Mouse (Mus musculus) hindbrain, embryonic 14.5 days (tissue): ENCODE results near the gene Yap1. TPM values are rescaled to one million over a fixed set of nuclear protein-coding genes. Genes with fewer than 3 reads are reported as not detected.

Source experiments
- ATAC-seq: fragments of 200-750 bp; cut with Nextera tagmentation; 2 replicates; pipeline ENCODE4 v1.8.0; 2017; ENCODE audit warnings: moderate number of reproducible peaks, mild to moderate bottlenecking, moderate TSS enrichment, moderate library complexity; ENCODE audit not compliant: low FRiP score
- DNase-seq: peaks from one replicate; pipeline ENCODE4 v3.0.0-alpha.2; 2015; ENCODE audit warnings: low spot score
- H3K27ac ChIP-seq: fragments of 300-500 bp; sonication (generic); 2 replicates; pipeline ENCODE4 v1.5.1; 2014; ENCODE audit warnings: mild to moderate bottlenecking, moderate library complexity
- H3K27me3 ChIP-seq: fragments of 300-500 bp; sonication (generic); 2 replicates; pipeline ENCODE4 v1.6.1; 2014; ENCODE audit warnings: mild to moderate bottlenecking, low read length, mixed read lengths; ENCODE audit not compliant: control insufficient read depth, insufficient read depth
- H3K36me3 ChIP-seq: fragments of 300-500 bp; sonication (generic); replicated peaks from 2 replicates; pipeline ENCODE4 v1.6.1; 2014; ENCODE audit not compliant: control insufficient read depth, insufficient read depth
- H3K4me1 ChIP-seq: fragments of 300-500 bp; sonication (generic); replicated peaks from 2 replicates; pipeline ENCODE4 v1.6.1; 2014; ENCODE audit warnings: antibody characterized with exemption, low read length, mixed read lengths; ENCODE audit not compliant: control insufficient read depth, insufficient read depth
- H3K4me2 ChIP-seq: fragments of 300-500 bp; sonication (generic); replicated peaks from 2 replicates; pipeline ENCODE4 v1.6.1; 2014; ENCODE audit warnings: mild to moderate bottlenecking, moderate library complexity
- H3K4me3 ChIP-seq: fragments of 300-500 bp; sonication (generic); replicated peaks from 2 replicates; pipeline ENCODE4 v1.5.1; 2014; ENCODE audit warnings: mild to moderate bottlenecking, low read length
- H3K9ac ChIP-seq: fragments of 300-500 bp; sonication (generic); 2 replicates; pipeline ENCODE4 v1.6.1; 2014
- H3K9me3 ChIP-seq: fragments of 300-500 bp; sonication (generic); 2 replicates; pipeline ENCODE4 v1.6.1; 2016; ENCODE audit warnings: low read length; ENCODE audit not compliant: control insufficient read depth
- WGBS: fragments of 180-500 bp; shearing (Covaris S2); extraction: QIAGEN DNeasy Blood & Tissue Kit; methylation state at CpG from one replicate; pipeline ENCODE4 v1.1.7; 2014; 5-methylcytosine and 5-hydroxymethylcytosine counted together
- polyA plus RNA-seq: library from polyadenylated mRNA; unstranded; fragments of >200 nt; fragmentation: Nextera tagmentation; extraction: Ambion mirVana; gene quantifications from 2 replicates; pipeline ENCODE4 v1.2.1, GENCODE M21; 2014

Yap1 gene
- polyA plus RNA-seq, 1 experiment from 2014 or later: 10.1 TPM

DNA sequence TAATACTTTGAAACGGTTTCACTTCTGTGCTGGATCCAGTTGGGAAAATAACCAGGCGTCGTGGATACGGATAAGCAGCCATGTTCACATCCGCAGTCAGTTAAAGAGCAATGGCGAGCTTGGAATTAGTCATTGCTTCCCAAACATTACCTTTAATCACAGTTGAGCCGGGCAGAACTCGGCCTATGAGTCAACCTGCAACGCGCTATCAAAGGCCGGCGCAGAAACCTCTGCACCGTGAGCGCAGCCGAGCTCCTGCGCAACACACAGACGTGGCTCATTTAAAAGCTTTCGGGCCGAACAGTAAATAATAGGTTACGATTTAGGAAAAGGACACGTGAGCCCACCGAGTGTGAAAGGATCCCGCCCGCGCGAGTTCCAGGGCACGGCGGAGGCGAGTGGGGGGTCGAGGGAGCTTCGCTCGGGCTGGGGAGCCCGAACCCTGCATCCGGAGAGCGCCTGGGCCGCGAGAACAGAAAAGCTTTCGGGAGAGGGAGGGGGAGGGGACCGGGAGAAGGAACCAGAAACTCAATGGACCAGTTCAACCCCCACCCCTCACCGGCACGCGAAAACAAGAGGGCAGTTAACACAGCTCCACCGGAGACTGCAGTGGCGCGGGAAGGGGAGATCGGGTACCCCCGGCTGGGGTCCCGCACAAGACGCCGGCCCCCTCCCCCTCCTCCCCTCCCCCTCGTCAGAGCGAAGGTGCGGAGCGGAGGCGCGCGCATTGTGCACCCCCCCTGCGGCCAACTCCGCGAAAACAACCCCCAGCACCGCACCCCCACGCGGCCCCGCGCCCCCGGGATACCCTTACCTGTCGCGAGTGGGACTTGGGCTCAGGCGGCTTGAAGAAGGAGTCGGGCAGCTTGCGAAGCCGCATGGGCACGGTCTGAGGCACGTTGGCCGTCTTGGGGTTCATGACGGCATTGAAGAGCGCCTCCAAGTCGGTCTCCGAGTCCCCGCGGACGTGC is 810 bp downstream of the Yap1 start:
- Histone ChIP-seq H3K36me3 (no peaks in the 10 kb centered on the region), H3K27me3 (peaks cover 18% of the 10 kb centered on the region), H3K4me1 (peaks cover 6% of the 10 kb centered on the region), H3K9ac (peak overlapping the region; percentile 71), H3K4me3 (peak overlapping the region; percentile 79), H3K27ac (peak overlapping the region; percentile 84), H3K9me3 (no peaks in the 10 kb centered on the region), H3K4me2 (peak overlapping the region; percentile 90)
- ATAC-seq (peak; percentile 65), DNase-seq (peak; percentile 57)
- under 1% methylated on average over 77 of the region's 82 CpGs for WGBS

- no peak for ATAC-seq
- Histone ChIP-seq H3K4me2 (peak overlapping the region; percentile 90), H3K27ac (no peak overlapping the region), H3K4me1 (peaks cover 6% of the 10 kb centered on the region), H3K4me3 (peak overlapping the region; percentile 79), H3K9me3 (no peaks in the 10 kb centered on the region), H3K36me3 (no peaks in the 10 kb centered on the region), H3K9ac (peak overlapping the region; percentile 71), H3K27me3 (peaks cover 18% of the 10 kb centered on the region)
- no peak for DNase-seq
- 3% methylated on average over 12 of the region's 12 CpGs for WGBS
These were observed 1.6 kb downstream of the Yap1 start for GRCm38 (mm10) chr9:8002806-8003205.

- H3K27ac ChIP-seq: no peak overlapping the region
- ATAC-seq (no peak), DNase-seq (no peak)
- no peaks in the 10 kb centered on the region for H3K9me3 ChIP-seq
- peak overlapping the region; percentile 35; the same call in 1 of the 2 replicates for H3K4me2 ChIP-seq
- no peak overlapping the region for H3K9ac ChIP-seq
- whole genome bisulfite sequencing: 46% methylated on average over 7 of the region's 7 CpGs
- H3K36me3 ChIP-seq: no peaks in the 10 kb centered on the region
- peaks cover 18% of the 10 kb centered on the region for H3K27me3 ChIP-seq
- H3K4me1 ChIP-seq: peaks cover 6% of the 10 kb centered on the region
- H3K4me3 ChIP-seq: no peak overlapping the region
These were observed 3.0 kb downstream of the Yap1 start for GRCm38 (mm10) chr9:8001352-8001751.

DNA sequence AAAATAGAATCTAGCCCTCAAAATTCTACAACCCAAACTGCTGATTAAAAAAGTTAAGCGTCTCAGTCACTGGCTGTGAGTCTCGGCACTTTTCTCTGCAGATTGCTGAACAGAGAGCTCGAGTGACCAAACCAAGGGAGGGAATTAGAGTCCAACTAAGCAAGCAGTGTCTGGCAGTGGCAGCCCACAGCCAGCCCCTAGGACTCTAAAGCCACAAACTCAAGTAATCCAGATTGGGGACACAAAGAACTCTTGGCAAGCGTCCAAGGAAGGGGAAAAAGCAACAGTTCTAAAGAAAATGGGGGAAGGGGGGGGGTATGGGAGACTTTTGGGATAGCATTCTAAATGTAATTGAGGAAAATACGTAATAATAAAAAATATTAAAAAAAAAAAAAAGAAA is 10.1 kb downstream of the Yap1 start:
- DNase-seq (peak; percentile 64), ATAC-seq (peak; percentile 59; the same call in 1 of the 2 replicates)
- 63% methylated on average over 5 of the region's 5 CpGs for WGBS
- H3K9ac ChIP-seq: no peak overlapping the region
- no peaks in the 10 kb centered on the region for H3K4me1 ChIP-seq
- H3K4me2 ChIP-seq: no peak overlapping the region
- H3K36me3 ChIP-seq: no peaks in the 10 kb centered on the region
- peak overlapping the region; percentile 39; the same call in 1 of the 2 replicates for H3K27ac ChIP-seq
- H3K4me3 ChIP-seq: no peak overlapping the region
- H3K9me3 ChIP-seq: no peaks in the 10 kb centered on the region
- H3K27me3 ChIP-seq: no peaks in the 10 kb centered on the region

DNA sequence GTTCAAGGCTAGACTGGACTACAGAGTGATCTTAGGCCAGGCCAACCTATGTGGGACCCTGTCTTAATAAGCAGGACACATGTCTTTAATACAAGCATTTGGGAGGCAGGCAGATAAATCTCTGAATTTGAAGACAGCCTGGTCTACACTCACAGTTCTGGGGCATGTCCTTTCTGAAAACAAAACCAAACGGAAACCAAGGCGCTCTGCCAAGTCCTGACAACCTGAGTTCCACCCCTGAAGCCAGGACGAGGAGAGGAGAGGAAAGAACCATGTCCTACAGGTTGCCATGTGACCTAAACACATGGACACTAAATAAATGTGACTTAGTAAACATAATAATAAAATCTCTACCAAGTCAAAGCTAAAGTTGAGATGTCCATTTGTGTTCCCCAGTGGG is 11.7 kb downstream of the Yap1 start:
- Histone ChIP-seq H3K9ac (no peak overlapping the region), H3K36me3 (no peaks in the 10 kb centered on the region), H3K27ac (no peak overlapping the region), H3K27me3 (no peaks in the 10 kb centered on the region), H3K9me3 (no peaks in the 10 kb centered on the region), H3K4me1 (no peaks in the 10 kb centered on the region), H3K4me3 (no peak overlapping the region), H3K4me2 (no peak overlapping the region)
- WGBS: 79% methylated on average over 3 of the region's 3 CpGs
- DNase-seq (no peak), ATAC-seq (no peak)

- Histone ChIP-seq H3K27ac (no peak overlapping the region), H3K4me1 (no peaks in the 10 kb centered on the region), H3K9ac (no peak overlapping the region), H3K27me3 (no peaks in the 10 kb centered on the region), H3K9me3 (no peaks in the 10 kb centered on the region), H3K4me2 (no peak overlapping the region), H3K4me3 (no peak overlapping the region), H3K36me3 (no peaks in the 10 kb centered on the region)
- WGBS: 89% methylated on average over 4 of the region's 4 CpGs
- DNase-seq (no peak), ATAC-seq (no peak)
These were observed 13.5 kb downstream of the Yap1 start for GRCm38 (mm10) chr9:7990897-7991296.

DNA sequence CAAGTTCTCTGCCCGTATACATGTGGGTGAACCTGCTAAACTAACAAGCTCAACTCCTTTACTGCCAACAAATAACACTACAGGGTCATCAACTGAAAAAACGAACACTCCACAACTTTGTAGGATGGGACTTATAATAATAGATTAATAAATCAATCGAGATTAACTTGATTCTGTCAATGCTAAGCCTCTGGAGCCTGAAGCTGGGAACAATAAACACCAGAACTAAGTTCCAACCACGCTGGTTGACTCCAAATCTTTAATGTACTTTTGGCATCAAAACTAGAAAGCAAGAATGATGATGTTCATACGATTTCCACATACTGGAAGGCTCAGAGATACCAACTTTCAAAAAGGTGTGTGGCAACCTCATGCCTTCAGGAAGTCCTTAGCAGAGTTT is 17.3 kb downstream of the Yap1 start:
- Histone ChIP-seq H3K27ac (no peak overlapping the region), H3K27me3 (no peaks in the 10 kb centered on the region), H3K9ac (no peak overlapping the region), H3K36me3 (no peaks in the 10 kb centered on the region), H3K4me3 (no peak overlapping the region), H3K4me1 (no peaks in the 10 kb centered on the region), H3K4me2 (no peak overlapping the region), H3K9me3 (no peaks in the 10 kb centered on the region)
- 93% methylated on average over 5 of the region's 5 CpGs for WGBS
- DNase-seq: no peak
- no peak for ATAC-seq

DNA sequence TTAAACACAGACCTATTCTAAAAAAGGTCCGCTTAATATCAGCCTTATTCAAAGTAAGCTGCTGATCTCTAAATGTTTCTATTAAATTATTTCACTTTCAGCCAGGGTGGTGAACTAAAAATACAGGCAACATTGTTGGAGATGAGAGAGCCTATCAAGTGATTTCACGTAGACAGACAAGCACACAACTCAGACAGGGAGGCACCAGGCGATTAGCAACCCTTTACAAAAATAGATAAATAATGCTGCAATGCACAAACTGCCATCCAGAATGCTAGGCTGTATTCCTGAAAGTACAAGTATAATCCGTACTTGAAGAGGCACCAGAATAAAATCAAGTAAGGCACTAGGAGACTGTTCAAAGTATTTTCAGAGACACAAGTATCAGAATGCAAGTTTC is 20.1 kb downstream of the Yap1 start:
- no peaks in the 10 kb centered on the region for H3K27me3 ChIP-seq
- no peaks in the 10 kb centered on the region for H3K9me3 ChIP-seq
- no peaks in the 10 kb centered on the region for H3K36me3 ChIP-seq
- H3K4me2 ChIP-seq: no peak overlapping the region
- H3K9ac ChIP-seq: no peak overlapping the region
- ATAC-seq: no peak
- H3K27ac ChIP-seq: no peak overlapping the region
- WGBS: 74% methylated on average over 4 of the region's 4 CpGs
- H3K4me1 ChIP-seq: no peaks in the 10 kb centered on the region
- H3K4me3 ChIP-seq: no peak overlapping the region
- DNase-seq: no peak

- no peak overlapping the region for H3K4me2 ChIP-seq
- H3K27ac ChIP-seq: no peak overlapping the region
- DNase-seq (no peak), ATAC-seq (no peak)
- 22% methylated on average over 2 of the region's 2 CpGs for WGBS
- no peaks in the 10 kb centered on the region for H3K36me3 ChIP-seq
- no peaks in the 10 kb centered on the region for H3K4me1 ChIP-seq
- no peak overlapping the region for H3K4me3 ChIP-seq
- H3K9ac ChIP-seq: no peak overlapping the region
- H3K9me3 ChIP-seq: no peaks in the 10 kb centered on the region
- H3K27me3 ChIP-seq: no peaks in the 10 kb centered on the region
These were observed 20.7 kb downstream of the Yap1 start for GRCm38 (mm10) chr9:7983665-7984064.
